Mouse (Mus musculus): ENCODE results near the gene Tmem104.

Gene Tmem104

DNA sequence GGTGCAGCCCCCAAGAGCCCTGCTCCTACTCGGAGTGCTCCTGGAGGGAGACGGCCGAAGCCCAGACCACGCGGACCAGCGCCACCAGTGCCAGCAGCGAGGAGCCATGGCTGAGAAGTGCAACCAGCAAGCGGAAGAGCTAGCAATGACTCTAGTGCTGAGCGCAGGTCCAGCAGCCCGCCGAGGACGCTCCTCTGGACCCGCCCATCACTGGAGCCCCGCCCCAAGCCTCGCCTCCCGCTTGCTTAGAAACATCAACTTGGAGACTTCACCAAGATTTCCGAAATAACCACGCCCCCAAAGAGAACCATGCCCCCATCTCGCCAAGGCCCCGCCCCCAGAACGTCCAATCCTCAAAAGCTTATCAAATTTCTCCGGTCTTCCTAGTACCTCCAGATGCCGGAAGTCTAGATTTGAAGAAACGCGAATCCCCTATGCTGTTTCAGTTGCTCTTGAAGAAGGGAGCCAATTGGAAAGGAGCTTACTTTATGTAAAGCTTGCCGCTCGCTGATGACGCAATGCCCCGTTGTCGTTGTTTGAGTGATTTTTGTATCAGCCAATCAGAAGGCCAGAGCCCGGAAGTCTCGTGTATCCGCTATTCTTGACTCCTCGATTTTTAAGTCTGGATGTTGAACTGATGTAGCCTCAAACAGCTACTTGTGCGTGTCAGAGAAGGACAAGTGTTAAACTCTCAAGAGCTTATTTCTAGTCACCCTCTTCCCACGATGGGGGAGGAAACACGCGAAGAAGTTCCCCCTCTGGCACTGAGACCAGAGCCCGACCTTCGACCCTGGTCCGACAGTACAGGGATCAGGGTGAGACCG lies 89.7 kb downstream of the Tmem104 start, which contains the start of gene Fdxr:
TSS of gene Fdxr (minus strand) at position 271 of the 824 bp plus-strand sequence.
- peak; percentile 97 to 99 for DNase-seq (ENCODE audit: low read depth in 2 of 2, low spot score in 2 of 2)

DNA sequence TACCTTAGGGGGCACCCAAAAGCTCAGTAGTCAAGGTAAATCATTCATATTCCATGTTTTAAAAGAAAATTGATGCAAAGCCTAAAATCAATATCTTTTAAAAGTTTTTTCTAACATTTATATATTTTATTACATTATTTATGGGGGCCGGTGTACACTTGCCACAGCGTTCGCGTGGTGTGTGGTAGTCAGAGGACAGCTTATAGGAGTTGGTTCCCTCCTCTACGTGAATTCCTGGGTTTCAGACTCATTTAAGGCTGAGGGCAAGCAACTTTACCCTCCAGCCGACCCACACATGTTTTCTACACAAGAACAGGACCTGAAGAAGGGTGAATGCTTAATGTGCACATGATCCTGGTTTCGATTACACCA lies 90.3 kb downstream of the Tmem104 start:
- DNase-seq (ENCODE audit: low read depth in 2 of 2, low spot score in 2 of 2) = no peak

DNA sequence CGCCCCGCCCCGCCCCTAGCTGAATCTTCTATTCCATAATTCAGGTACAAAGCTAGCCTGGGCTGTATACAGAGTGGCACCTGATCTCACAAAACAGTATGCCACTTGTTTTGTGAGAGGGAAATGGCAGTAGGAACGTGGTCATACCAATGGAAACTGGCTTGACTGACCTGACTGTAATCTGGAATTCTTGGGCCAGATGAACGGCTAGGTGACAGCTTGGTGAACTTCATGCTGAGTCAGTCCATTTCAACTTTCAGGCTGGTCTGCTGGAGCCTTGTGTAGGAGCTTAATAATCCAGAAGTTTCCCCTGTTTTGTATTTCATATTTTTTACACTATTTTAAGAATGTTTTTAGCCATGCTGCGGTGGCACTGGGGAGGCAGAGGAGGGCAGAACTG lies 90.9 kb downstream of the Tmem104 start:
- DNase-seq (ENCODE audit: low read depth in 2 of 2, low spot score in 2 of 2) = no peak

DNA sequence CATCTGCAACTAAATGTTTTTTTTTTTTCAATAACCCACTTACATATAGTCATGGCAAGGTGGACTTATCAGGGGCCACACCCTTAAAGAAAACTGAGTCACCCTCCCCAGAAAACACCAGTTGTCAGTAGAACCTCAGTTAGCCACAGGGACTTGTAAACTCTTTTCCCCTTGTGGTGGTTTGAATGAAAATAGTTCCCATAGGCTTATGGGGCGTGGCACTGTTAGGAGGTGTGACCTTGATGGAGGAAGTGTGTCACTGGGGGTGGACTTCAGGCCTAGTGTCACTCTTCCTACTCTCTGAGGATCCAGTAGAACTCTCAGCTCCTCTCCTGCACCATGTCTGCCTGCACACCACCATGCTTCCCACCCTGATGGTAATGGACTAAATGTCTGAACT lies 92.4 kb downstream of the Tmem104 start:
- no peak for DNase-seq (ENCODE audit: low read depth in 2 of 2, low spot score in 2 of 2)

DNA sequence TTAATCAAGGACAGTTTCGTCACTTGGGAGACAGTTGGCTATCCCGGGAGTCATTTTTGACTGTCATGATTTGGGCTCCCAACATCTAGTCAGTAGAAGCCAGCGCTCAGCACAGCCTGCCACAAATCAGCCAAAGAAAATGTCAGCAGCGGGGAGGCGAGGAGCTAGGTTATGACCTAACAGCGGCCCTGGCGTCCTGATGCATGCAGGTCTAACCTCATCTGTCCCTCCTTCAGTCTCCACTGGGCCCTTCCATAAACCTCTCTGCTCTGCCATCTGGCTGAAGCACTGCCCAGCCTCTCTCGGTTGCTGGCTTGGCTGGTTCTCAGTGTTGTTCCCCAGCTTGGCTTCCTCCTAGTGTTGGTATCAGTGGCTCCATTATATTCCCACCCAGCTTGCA lies 95.0 kb downstream of the Tmem104 start:
- DNase-seq (ENCODE audit: low read depth in 2 of 2, low spot score in 2 of 2) = no peak

DNA sequence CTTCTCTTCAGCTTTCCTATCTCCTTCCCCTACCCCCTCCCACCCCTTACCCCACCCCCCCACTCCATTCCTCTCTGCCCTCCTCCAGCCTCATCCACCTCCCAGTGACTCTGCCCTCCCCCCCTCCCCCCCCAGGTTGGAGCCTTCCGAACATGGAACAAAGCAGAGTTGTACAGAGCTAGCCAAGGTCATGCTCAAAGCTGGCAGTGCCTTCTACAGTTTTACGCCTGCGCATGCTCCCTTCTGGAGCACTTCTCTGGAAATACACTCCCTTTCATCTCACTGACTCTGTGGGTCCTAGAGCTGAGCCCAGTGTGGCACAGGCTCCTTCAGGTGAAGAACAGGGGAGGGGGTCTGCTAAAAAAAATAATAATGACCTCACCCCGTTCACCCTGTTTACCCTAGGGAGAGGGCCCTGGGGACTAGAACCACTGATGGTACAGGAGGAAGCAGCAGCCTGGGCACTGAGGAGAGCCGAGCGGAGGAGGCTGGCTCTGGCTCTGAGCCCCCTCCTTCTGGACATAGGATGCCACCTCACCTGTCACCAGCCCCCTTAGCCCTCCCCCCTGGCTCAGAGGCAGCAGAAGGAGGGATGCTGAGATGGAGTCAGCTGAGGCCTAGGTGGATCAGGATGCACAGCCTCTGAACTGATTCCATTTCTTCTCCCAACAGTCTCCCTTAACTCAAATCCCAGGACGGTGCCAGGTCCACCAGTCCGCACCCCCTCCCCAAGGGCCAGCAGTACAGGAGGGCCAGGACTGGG lies 95.6 kb downstream of the Tmem104 start:
- no peak for DNase-seq (ENCODE audit: low read depth in 2 of 2, low spot score in 2 of 2)

DNA sequence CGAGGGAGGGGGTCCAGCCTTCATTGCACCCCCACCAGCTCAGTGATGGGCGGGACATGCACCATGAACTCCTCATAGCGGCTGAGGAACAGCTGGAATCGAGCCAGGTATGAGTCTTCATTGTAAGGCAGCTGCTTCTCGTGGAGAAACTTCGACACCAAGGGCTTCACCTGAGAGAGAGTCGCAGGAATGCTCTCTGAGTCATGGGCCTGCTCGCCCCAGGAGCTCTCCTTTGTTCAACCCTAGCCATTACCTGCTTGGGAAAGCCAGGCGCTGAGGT lies 96.1 kb downstream of the Tmem104 start:
- DNase-seq (ENCODE audit: low read depth in 2 of 2, low spot score in 2 of 2) = no peak

DNA sequence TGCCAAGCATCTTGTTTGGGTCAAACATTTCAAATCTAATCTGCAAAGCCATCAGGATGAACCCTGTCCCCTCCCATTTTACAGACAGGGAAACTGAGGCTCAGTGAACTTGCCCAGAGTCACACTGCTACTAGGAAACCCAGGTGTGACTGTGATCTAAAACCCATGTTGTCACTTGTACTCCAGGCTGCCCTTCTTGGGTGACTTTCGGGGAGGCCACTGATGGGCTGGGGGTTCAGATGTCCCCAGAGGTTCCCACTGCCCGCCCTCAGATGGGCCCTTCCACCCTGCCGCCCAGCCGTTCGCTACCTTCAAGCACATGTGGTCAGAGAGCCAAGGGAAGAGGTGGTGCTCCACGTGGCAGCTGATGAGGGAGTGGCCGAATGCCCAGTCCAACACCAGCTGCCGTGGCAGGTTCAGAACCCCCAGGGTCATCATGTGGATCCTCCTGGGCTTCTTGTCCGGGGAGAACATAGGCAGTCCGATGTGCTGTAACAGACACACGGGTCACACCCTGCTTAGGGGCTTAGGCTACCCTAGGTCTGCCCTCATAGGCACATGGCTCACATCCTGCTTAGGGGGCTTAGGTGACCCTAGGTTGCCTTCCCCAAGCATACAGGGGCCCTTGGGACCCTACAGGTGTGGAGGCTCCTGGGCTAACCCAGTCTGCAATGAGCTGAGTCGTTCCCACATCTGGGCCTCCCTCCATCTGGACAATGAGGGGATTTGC lies 96.8 kb downstream of the Tmem104 start:
- no peak for DNase-seq (ENCODE audit: low read depth in 2 of 2, low spot score in 2 of 2)

DNA sequence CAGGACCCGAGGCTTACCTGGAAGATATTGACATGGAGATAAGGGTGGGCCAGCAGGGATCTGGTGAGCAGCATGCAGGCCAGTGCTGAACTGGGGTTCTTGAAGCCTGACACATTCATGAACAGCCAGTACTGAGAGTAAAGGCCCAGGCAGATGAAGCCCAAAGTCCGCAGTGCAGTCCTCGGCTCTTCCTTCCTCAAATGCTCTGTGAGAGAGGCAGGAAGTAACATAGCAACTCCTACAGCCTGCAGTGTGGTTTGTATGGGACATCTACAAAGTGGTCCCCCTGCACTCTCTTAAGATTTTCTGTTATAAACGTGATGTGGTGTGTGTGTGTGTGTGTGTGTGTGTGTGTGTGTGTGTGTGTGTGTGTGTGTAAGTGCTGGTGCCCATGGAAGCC lies 98.0 kb downstream of the Tmem104 start:
- no peak for DNase-seq (ENCODE audit: low read depth in 2 of 2, low spot score in 2 of 2)

DNA sequence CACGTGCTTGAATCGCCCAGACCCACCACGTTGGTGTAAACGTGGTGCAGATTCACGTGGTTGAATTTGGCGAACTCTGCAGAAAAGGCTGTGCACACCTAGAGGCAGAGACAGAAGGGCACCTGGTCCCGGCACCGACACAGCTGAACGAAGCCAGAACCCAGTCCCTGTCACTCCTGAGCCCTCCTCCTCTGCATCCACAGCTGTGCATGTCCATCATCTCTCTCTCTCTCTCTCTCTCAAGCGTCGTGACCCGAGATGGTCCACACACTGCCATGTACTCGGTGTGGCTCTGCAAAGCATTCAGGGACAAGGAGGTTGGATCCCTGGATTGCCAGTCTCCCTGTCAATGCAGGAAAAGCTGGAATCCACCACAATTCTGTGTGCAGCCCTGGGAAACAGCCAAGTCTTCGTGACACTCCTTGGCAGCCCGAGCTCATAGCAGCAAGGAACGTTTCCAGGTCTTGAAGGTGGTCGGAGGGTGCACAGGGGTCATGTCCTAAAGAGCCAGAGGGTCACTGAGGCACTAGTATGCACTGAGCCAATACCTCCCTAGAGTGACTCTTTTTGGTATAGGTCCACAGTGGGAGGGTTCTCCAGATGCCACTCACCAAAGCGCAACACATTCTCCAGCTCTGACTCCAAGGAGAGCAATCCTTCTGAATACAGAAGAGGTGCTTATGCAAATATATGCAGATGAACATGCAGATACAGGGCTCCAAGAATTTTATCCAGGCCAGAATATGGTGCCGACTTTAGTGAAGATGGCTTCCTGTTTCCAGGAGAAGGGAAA lies 99.1 kb downstream of the Tmem104 start:
- no peak for DNase-seq (ENCODE audit: low read depth in 2 of 2, low spot score in 2 of 2)

DNA sequence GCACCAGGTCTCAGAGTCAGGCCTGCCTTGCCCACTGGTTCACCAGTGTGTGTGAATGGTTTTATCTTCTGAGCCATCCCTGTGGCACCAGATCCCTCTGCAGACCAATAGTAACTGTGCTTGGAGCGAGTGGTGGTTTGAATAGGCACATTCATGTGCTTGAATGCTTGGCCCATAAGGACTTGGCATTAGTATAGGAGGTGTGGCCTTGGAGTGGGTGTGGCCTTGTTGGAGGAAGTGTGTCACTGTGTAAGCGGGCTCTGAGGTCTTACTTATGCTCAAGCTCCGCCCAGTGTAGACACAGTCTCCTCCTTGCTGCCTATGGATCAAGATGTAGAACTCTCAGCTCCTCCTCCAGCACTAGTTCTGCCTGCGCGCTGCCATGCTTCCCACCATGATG lies 100.1 kb downstream of the Tmem104 start:
- DNase-seq (ENCODE audit: low read depth in 2 of 2, low spot score in 2 of 2) = no peak

DNA sequence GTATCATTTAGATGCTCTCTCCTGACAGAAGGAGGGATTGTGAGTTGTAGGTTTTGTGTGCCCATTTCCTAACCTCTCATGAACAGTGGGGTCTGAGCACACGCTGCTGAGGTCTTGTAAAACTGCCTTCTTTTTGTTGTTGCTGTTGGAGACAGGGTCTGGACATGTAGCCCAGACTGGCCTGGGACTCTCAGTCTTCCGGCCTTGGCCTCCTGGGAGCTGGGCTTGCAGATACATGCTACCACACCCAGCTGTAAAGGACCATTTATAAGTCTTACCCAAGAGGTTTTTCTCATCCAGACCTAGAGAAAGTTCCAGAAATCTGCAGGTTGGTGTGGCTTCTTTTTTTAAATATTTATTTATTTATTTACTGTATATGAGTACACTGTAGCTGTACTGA lies 101.0 kb downstream of the Tmem104 start:
- DNase-seq (ENCODE audit: low read depth in 2 of 2, low spot score in 2 of 2) = no peak

DNA sequence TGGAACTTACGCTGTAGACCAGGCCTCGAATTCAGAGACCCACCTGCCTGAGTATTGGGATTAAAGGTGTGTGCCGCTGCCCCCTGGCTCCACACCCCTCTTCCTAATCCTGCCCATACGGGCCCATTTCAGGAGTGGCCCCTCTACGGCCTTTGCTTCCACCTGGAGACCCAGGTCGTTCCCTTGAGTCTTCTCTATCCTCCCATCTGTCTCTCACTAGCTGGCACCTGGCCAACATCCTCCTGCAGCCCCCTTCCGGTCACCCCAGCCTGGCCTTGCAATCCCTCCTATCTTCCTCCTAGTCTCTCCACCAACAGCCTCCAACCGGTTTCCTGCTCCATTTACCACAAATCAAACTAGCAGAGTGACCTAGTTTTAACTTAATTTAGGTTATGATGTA lies 102.6 kb downstream of the Tmem104 start:
- DNase-seq (ENCODE audit: low read depth in 2 of 2, low spot score in 2 of 2) = no peak

DNA sequence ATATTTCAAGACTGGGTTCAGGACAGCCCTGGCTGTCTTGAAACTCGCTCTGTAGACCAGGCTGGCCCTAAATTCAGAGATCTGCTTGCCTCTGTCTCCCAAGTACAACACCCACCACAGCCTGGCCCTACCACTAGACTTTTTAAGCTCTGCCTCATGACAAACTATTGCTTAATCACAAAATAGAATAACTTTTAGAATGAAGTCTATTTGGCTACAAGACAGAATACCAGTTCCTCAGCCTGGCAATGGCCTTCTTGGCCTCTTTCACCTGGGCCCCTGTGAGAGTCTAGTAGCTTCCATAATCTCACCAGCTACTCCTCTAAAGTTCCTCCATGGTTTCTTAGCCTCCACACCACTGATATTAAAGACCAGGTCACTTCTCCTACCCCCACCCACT lies 103.0 kb downstream of the Tmem104 start:
- DNase-seq (ENCODE audit: low read depth in 2 of 2, low spot score in 2 of 2) = no peak

DNA sequence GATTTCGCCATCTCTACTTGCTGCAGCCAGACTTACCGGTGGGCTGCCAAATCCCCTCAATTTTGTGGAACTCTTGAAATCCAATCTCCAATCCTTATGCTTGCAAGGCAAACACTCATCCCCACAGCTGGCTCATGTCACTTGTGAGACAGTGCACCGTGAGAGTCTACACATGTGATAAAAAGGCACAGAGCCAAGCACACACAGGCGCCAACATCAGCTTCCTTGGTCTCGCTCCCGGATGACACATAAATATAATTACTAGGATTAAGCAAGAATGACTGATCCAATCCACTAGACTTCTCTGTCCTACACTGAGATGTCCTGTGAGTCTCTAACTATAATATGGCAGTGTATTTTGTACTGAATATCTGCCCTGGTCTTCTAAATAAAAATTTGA lies 103.6 kb downstream of the Tmem104 start:
- DNase-seq (ENCODE audit: low read depth in 2 of 2, low spot score in 2 of 2) = no peak

DNA sequence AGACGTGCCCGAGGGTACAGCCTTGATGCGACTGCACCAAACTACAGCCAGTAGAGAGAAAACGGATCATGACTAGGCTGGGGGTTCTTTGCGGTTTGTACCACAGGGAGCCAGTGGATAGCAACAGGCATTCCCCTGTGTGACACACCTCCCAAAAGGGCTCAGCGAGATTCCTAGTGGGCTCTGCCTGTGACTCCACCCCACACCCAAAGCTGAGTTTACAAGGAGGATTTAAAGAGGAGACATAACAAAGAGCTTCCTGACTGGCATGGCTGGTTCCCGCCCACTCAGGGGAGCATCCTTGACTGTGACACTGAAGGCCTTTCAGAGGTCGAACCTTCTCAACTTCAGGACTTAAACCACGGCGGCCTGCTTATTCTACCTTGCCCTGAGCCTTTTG lies 104.2 kb downstream of the Tmem104 start:
- no peak for DNase-seq (ENCODE audit: low read depth in 2 of 2, low spot score in 2 of 2)

DNA sequence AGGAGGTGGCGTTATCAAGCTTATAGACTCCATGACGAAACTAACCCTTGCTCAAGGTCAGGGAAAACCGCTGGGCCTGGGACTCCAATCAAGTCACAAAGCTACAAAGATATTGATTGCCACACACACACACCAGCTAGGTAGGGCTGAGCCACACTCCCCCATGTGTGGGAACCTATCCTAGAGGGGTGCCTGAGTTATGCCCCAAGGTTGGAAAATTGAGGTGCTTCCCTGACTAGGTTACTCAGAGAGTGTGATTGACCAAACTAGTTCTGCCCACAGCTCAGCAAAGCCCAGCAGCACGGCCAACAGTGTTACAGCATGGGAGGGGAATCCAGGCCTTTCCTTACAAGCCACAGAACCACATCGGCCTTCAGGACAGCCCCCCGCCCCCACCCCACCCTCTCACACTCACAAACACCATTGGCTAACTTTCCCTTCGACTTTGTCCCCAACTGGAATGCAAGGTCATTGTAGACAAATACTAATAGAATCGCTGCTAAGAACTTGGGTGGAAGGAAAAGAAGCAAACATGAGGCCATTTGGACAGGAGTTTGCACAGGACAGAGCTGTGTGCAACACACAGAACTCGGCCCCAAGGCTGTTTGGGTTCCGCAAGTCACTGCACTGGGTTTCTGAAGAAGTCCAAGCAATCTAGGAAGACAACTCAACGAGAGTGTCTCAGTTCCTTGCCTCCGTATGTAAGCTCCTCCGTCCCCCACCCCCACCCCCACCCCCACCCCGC lies 105.5 kb downstream of the Tmem104 start:
- DNase-seq (ENCODE audit: low read depth in 2 of 2, low spot score in 2 of 2) = no peak

DNA sequence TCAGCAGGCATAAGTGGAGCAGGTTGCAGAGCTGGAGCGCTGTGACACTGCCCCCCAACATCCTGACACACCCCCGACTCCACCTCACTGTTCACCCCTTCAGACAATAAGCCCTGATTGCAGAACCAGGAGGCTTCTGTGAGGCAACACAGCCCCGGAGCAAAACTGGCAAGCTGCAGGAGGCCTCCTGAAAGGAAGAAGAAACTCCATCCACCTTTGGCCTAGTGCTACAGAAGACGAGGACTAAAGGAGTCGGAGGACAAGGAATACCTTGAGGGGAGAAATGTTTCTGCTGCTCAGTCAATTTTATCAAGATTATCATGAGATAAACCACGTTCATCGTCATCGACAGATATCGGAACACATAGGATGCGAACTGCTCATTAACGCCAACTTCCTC lies 108.7 kb downstream of the Tmem104 start:
- no peak for DNase-seq (ENCODE audit: low read depth in 2 of 2, low spot score in 2 of 2)
